Mouse (Mus musculus): Measurements from ENCODE around the gene 2610528J11Rik. TPM values are rescaled to one million over a fixed set of nuclear protein-coding genes. Genes with fewer than 3 reads are reported as not detected.

The 2610528J11Rik gene
- total RNA-seq (2023): not detected in 4 replicates

DNA sequence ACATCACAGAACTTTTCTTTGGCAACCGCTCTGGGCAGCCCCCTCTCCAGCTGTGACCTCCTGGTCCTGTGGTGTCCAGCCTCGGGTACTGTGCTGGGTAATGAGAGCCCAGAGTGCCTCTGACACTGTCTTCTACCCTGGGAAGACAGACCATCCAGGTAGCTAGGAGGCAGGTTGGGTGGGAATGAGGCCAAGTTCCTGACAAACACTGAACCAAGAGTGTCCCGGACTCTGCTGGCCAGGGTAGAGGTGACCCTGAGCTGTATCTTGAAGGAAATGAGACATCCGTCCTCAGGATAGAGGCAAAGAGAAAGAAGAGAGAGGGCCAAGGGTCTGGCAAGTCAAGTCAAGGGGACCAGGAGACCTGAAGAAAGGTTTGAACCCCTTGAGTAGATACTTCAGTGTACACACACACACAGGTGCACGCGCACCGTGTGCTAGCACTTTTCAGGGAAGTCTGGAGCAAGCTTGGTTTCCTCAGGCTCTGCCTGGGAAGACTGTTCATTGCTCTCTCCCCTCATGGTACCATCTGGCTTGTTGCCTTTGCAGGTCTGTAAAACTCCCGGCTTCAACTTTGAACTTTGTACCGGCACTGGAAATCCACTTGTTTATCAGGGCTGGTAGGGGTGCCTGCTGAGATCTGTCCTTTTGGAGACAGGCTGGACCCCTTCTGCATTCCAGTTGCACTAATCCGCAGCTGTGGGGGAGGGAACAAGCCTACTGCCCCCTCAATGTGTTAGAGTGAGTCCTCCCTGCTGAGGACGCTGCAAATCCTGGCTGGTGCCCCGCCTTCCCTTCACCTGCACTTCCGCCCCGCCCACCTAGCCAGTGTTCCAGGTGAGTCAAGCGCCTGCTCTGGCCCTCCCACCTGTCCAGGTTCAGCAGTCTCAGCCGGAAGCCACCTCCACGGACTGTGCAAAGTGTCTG, at the start of gene 2610528J11Rik:
Gene 2610528J11Rik, plus strand, starts transcription at position 592 of the 927 bp plus-strand sequence.

DNA sequence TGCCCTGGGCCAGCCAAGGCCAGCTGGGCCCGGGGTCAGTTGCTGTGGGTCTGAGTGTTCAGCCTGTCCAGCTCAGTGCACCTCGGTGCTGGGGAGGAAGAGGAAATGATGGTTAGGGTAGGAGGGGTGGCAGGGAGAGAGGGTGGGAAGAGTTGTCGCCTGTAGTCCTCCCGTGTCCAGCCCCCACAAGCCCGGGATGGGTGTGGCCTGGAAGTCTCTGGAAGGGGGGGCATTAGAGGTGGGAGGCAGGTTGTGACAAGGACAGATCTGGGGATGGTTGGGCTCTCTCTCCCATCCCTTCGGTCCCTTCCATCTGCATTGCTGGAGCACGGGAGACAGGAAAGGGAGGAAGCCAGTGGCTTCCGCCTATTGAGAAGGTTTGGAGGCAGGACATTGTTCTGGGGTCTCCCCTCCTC, 37.1 kb upstream of the 2610528J11Rik start, which contains the start of gene Tie1:
Gene Tie1, minus strand, starts transcription at position 345 of the 416 bp plus-strand sequence.

GRCm38 (mm10) chr4:118543592-118544260, 16.9 kb downstream of the 2610528J11Rik start, which contains the start of gene Tmem125:
Gene Tmem125, minus strand, starts transcription at chr4:118544044.

Other genes with a start within 250 kb of the 2610528J11Rik start
- 0.69 TPM in 1 of 4 replicates, not detected in the others for gene Ptprf, start 235.6 kb upstream of the 2610528J11Rik start, total RNA-seq (2023)
- gene Szt2, start 117.7 kb upstream of the 2610528J11Rik start, total RNA-seq (2023): 84.2 to 93.2 TPM (median 90.2 TPM) in 4 replicates
- gene Med8, start 117.7 kb upstream of the 2610528J11Rik start, total RNA-seq (2023): 51.9 to 61.6 TPM (median 57.3 TPM) in 4 replicates
- gene Elovl1, start 98.9 kb upstream of the 2610528J11Rik start, total RNA-seq (2023): 39.4 to 45.7 TPM (median 45.6 TPM) in 4 replicates
- gene Cdc20, start 89.6 kb upstream of the 2610528J11Rik start, total RNA-seq (2023): 3.7 to 6.4 TPM (median 4.2 TPM) in 4 replicates
- gene Mpl, start 69.5 kb upstream of the 2610528J11Rik start, total RNA-seq (2023): 0.34 to 0.37 TPM in 2 of 4 replicates, not detected in the others
- not detected in 4 replicates for gene Tie1, start 36.9 kb upstream of the 2610528J11Rik start, total RNA-seq (2023)
- gene Tmem125, start 17.0 kb downstream of the 2610528J11Rik start, total RNA-seq (2023): not detected in 4 replicates
- gene Cfap57, start 93.8 kb downstream of the 2610528J11Rik start, total RNA-seq (2023): not detected in 4 replicates
- gene Ebna1bp2, start 93.8 kb downstream of the 2610528J11Rik start, total RNA-seq (2023): 54.0 to 76.3 TPM (median 63.6 TPM) in 4 replicates
- gene Olfr62, start 132.0 kb downstream of the 2610528J11Rik start, total RNA-seq (2023): not detected in 4 replicates
- gene Olfr1342, start 165.8 kb downstream of the 2610528J11Rik start, total RNA-seq (2023): not detected in 4 replicates
- gene Olfr1341, start 176.5 kb downstream of the 2610528J11Rik start, total RNA-seq (2023): not detected in 4 replicates
- gene Olfr1340, start 193.1 kb downstream of the 2610528J11Rik start, total RNA-seq (2023): not detected in 4 replicates
- gene Olfr1339, start 205.2 kb downstream of the 2610528J11Rik start, total RNA-seq (2023): not detected in 4 replicates
- gene Olfr1338, start 231.7 kb downstream of the 2610528J11Rik start, total RNA-seq (2023): not detected in 4 replicates

Measured in B cell, adult 62 days (primary cell).